Mouse (Mus musculus) cerebellum, adult 2 months (tissue): ENCODE data around the gene Mpzl1.

Experiments
- CTCF ChIP-seq: fragments of 200-500 bp; IDR thresholded peaks from 2 replicates; pipeline ENCODE4 v1.5.1; 2011; ENCODE audit warnings: low read depth, mild to moderate bottlenecking, control low read depth, low read length, moderate library complexity, borderline replicate concordance; ENCODE audit not compliant: insufficient read depth
- POLR2A ChIP-seq: fragments of 200-500 bp; IDR thresholded peaks from 2 replicates; pipeline ENCODE4 v1.6.1; 2011; ENCODE audit warnings: low read length, control low read depth, borderline replicate concordance; ENCODE audit not compliant: insufficient read depth

GRCm38 (mm10) chr1:165641271-165641771, 7.0 kb upstream of the Mpzl1 start:
- TF ChIP-seq CTCF (peak; percentile 45; the same call in 1 of the 2 replicates), POLR2A (no peak)
